Mouse (Mus musculus) heart, postnatal 10 days (tissue): Measurements from ENCODE around the gene Dytn. TPM values are rescaled to one million over a fixed set of nuclear protein-coding genes. Genes with fewer than 3 reads are reported as not detected.

ENCODE experiments used
- DNase-seq, 2 experiments: peaks; one replicate each; pipeline ENCODE4 v3.0.0; 2021
- intact Hi-C: fragments of 180-260 bp; cut with DNase I; formaldehyde crosslinking; loops from one replicate; pipeline ENCODE4 v1.15.1; 2025
- total RNA-seq, 2 experiments: library from RNA; stranded (reverse); gene quantifications; 2 replicates each; pipeline ENCODE4 v1.2.3; 2021

Gene Dytn
- total RNA-seq, 2 experiments from 2014 or later, result not detected

DNA sequence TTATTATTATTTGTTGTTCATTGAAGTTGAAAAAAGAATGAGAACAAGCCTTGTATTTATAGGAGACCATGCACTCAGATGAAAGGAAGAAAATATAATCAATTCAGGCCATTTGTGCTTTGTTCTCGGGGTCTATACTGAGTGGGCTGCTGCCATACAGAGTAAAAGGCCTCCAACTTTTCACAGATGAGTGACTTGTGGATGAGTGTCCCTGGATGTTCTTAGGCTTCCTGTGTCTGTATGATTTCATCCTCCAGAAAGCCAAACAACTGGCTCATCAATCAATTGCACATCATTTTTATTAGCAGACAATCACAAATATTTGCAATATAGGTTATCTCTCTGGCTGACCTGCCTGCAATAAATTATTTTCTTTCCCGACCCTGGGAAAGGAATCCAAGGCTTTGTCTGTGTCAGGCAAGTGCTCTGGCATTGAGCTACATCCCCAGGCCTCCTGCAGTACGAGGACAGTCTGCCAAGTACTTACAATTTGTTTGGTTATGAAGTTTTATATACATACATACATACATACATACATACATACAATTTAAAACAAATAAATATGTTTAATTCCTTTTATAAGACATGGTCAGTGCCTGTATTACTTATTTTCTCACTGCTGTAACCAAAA lies 82.7 kb downstream of the Dytn start:
- DNase-seq, result no peak
- intact Hi-C loops, result no loop called here

GRCm38 (mm10) chr1:63586869-63587268 lies 99.9 kb downstream of the Dytn start:
- no peak for DNase-seq
- intact Hi-C loops, result no loop called here

DNA sequence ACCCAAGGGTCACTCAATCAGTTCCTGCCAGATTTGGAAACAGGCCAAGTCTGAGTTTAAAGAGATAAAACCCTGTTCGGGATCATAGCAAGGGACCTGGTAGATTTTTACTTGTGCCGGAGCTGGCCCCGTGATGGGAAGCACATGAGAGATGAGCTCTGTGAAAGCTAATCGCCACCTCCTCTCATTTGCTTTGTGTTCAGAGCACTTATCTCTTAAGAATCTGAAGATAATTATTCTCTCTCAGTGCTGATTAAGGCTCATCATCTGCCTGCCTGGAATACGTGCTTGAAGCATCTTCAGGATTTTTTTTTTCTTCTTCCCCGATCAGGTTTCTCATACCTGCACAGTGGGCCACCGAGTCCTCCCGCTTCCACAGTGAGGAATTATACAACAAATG lies 107.6 kb downstream of the Dytn start:
- intact Hi-C loops, result no loop called here
- DNase-seq, result no peak

DNA sequence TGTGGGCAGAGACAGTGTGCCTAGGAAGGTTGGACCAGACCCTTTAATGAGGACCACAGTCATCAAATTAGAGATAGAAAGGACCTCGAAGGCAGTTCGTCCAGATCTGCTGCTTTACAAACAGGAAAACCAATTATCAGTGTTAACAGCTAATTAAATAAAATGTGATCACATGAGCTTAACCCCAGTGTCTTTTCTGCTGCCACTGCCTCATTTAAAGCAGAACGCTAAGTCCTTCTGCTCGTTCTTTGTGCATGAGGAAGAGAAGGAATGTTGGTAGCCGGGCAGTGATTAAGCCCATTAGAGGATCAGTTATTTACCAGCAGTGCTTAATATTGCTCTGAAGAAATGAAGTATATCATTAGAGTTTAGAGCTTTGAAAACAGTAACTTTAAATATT lies 109.9 kb downstream of the Dytn start:
- DNase-seq, result no peak
- intact Hi-C loops, result no loop called here

DNA sequence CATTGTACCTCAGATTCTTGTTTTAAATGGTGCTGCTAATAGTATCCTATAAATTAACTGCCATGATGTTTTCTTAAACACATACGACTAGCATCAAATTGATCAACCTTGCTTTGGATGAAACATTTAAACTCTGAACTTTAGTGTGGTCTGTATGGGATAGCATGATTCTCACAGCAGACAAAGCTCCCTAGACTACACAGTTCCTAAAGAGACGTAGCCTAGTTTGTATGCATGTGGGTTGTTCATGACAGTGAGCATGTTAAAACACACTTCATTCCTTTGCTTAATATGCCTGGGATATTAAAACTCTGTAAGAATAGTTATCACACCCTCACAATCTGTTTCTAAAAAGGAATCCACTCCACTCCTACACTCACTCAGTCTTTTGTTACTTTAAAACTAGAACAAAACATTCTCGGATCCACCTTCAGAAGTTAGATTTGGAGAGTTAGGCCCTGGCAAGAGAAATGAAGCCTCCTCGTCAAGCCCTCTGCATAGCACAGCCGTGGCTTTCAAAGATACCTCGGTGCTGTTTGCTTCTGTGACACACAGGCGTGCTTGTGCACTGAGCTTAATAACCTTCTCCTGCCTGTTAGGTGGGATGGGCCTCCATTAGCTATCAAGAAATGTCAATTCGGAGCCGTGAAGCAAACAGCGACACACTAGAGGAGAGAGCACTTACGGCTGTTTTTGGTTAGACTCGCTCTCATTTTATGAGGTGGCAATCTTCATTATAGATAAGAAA lies 112.7 kb downstream of the Dytn start:
- intact Hi-C loops, result no loop called here
- DNase-seq, result no peak

GRCm38 (mm10) chr1:63573432-63573831 lies 113.3 kb downstream of the Dytn start:
- intact Hi-C loops, result no loop called here
- no peak for DNase-seq

Other genes starting within 250 kb of the Dytn start
- gene Adam23, start 241.0 kb downstream of the Dytn start, total RNA-seq, result 1 to 10 TPM; 2.2 to 4.2 TPM
- gene Gm39653, start 71.0 kb downstream of the Dytn start, total RNA-seq, result not detected
- gene Mdh1b, start 43.4 kb upstream of the Dytn start, total RNA-seq, result not detected
- 10 to 100 TPM; 25.0 to 25.4 TPM for gene Fastkd2, start 43.7 kb upstream of the Dytn start, total RNA-seq
- not detected for gene 4933402D24Rik, start 82.3 kb upstream of the Dytn start, total RNA-seq